Mouse (Mus musculus) lung, postnatal 0 days (tissue): ENCODE data around the gene Cnst.

ENCODE experiments used
- CTCF ChIP-seq: IDR thresholded peaks from 2 replicates; pipeline ENCODE4 v1.5.1; 2016; ENCODE audit warnings: antibody characterized with exemption, mild to moderate bottlenecking
- EP300 ChIP-seq: IDR thresholded peaks from 2 replicates; pipeline ENCODE4 v1.6.1; 2016; ENCODE audit warnings: antibody characterized with exemption, mild to moderate bottlenecking, control low read depth

DNA sequence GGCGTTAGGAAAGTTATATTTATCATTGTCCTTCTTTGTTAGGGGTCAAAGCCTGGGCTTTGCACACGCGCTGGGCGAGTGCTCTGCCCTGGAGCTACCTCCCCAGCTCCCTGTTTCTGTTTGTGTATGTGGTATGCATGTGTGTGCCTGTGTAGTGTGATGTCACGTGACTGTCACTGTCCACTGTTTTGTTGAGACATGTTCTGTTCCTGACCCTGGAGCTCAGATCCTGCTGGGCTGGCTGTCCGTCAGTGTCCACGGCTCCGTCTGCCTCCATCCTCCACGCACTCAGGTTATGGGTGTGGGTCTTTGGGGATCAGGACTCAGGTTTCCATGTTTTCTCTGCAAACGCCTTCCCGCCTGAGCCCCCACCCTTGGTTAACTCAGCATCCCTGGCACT, 2.0 kb downstream of the Cnst start:
- TF ChIP-seq CTCF (no peak), EP300 (no peak)
